Mouse (Mus musculus): Measurements from ENCODE around the gene Lrrc59.

Gene Lrrc59

GRCm38 (mm10) chr11:94629199-94629883 is at the start of gene Lrrc59:
Gene Lrrc59 (plus strand): TSS chr11:94629767.
- peak; percentile 85 to 93 for DNase-seq (ENCODE audit: low read depth in 1 of 2, low spot score in 2 of 2)

GRCm38 (mm10) chr11:94580111-94580740 is 49.3 kb upstream of the Lrrc59 start:
- DNase-seq (ENCODE audit: low read depth in 1 of 2, low spot score in 2 of 2) = no peak

DNA sequence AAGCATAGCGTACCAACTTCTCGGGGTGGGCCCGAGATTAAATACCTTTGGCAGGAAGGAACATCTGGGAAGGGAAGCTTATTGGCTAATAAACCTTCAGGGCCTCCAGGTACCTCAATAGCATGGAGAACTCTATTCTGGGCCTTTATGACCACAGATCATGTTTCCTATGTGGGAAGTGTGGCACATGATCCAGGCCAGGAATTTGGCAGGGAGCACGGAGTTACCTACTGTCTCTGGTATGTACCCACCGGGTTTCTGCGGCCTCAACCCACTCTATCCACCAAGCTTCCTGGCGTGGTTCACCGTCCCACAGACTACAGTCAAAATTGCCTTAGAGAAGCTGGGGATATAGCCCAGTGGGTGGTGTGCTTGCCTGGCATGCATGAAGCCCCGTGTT is 44.5 kb upstream of the Lrrc59 start:
- no peak for DNase-seq (ENCODE audit: low read depth in 1 of 2, low spot score in 2 of 2)

DNA sequence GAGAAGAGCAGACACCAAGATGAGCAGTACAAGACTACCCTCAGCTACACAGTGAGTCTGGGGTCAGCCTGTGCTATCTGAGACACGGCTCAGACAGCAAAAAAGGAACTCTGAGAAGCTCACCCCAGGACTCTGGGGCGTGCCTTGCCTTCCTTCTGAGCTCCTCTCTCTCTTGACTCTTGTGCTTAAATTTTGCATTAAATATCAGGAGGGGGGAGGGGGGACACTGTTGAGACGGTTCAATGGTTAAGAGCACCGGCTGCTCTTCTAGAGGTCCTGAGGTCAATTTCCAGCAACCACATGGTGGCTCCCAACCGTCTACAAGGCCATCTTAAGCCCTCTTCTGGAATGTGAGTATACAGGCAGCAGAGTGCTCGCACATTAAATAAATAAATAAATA is 42.1 kb upstream of the Lrrc59 start:
- DNase-seq (ENCODE audit: low read depth in 1 of 2, low spot score in 2 of 2) = no peak

DNA sequence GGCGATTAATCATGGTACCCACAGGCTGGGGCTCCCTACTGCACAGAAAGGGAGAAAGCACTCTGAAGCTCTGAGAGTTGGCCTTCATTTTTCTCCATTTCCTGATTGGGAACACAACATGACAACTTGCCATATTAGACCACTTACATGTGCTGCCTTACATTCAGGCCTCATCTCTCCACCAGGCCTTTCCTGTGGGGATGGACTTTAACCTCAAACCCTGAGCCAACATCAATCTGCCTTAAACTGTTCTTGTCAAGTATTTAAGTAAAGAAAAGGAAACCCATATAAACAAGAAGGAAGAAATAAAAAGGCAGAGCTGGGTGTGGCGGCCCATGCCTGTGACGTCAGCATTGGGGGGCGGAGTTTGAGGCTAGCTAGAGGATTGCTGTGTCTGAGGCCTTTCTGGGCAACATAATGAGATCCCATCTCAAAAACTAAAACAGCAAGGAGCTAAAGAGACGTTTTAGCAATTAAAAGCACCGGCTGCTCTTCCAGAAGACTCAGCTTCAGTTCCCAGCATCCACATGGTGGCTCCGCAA is 33.2 kb upstream of the Lrrc59 start:
- DNase-seq (ENCODE audit: low read depth in 1 of 2, low spot score in 2 of 2) = peak; percentile 38 to 62

DNA sequence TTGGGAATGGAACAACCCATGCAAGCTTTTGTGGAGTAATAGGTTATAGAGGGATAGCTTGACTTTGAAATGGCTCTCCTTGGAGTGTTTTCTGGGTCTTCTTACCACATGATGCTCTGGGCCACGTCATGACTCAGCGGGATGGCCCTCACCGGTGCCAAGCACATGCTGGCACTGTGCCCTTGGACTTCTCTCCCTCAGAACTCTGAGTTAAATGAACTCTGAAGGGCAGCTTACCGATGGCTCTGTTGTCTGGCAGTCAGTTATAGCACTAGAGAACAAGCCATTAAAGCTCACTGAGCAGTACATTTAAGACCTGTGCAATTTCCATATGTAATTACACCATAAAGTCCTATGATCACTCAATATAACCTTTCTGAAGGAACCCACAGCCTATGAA is 32.2 kb upstream of the Lrrc59 start:
- DNase-seq (ENCODE audit: low read depth in 1 of 2, low spot score in 2 of 2) = no peak

- no peak for DNase-seq (ENCODE audit: low read depth in 1 of 2, low spot score in 2 of 2)
Observed at GRCm38 (mm10) chr11:94598437-94599120, 31.0 kb upstream of the Lrrc59 start.

DNA sequence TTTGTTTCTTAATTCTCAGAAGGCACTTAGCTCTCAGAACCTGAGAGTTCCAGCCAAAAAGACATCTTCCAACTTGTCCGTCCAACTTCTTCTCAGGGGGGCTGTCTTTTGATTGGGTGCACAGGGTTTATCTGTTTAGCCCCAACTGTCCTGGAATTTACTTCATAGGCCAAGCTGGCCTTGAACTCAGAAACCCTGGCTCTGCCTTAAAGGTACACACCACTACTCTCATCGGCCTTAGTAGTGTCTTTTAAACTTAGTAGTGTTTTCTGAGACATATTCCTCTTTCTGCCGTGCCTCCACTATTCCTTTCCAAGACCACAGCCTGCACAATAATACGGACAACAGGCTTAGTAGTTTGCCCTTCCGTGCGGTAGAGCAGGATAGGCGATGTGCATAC is 29.1 kb upstream of the Lrrc59 start:
- DNase-seq (ENCODE audit: low read depth in 1 of 2, low spot score in 2 of 2) = no peak

GRCm38 (mm10) chr11:94601321-94602281 is 28.0 kb upstream of the Lrrc59 start, which contains the start of gene Acsf2:
Gene Acsf2 (minus strand): TSS chr11:94601871.
- peak in 1 of 2 experiments; percentile 42 for DNase-seq (ENCODE audit: low read depth in 1 of 2, low spot score in 2 of 2)

GRCm38 (mm10) chr11:94602356-94602955 is 27.1 kb upstream of the Lrrc59 start:
- no peak for DNase-seq (ENCODE audit: low read depth in 1 of 2, low spot score in 2 of 2)

DNA sequence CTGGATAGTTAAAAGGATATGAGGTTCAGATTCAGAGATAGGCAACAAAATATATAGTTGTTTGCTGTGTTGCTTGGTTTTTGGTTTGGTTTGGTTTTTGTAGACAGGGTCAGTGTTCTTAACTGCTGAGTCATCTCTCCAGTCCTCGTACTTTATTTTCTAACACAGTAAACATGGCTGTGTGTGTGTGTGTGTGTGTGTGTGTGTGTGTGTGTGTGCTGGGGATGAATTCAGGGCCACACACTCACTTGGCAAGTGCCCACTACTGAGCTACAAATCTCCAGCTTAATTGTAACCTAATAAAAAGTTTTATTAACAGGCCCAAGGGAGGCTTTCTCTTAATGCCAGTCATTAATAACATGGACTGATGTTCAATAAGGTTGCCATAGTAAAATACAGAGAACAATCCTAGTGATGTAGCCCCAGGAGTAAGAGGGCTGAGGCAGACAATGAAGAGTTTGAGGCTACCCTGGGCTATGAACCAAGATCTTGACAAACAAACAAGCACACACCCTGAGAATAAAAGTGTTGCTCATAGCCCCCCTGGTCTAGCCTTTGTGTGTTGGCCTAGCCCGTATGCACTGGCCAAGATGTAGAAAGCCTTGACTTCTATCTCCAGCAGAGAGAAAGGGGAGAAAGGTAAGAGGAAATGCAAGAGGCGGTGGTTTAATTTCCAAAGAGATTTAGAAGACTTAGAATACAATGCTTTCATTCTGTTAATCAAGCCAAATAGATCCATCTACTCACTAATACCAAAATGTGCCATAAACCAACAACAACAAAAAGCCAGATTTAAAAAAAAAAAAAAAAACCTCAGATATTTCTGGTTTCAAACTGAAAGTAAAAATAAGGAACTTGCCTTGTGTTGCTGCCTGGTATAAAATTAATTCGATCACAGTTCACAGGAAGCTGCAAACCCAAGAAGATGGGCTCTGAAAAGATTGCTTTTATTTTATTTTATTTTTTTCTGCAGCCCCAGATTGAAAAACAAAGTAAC is 18.5 kb upstream of the Lrrc59 start:
- DNase-seq (ENCODE audit: low read depth in 1 of 2, low spot score in 2 of 2) = no peak

- no peak for DNase-seq (ENCODE audit: low read depth in 1 of 2, low spot score in 2 of 2)
Observed at GRCm38 (mm10) chr11:94614603-94615002, 15.0 kb upstream of the Lrrc59 start.

DNA sequence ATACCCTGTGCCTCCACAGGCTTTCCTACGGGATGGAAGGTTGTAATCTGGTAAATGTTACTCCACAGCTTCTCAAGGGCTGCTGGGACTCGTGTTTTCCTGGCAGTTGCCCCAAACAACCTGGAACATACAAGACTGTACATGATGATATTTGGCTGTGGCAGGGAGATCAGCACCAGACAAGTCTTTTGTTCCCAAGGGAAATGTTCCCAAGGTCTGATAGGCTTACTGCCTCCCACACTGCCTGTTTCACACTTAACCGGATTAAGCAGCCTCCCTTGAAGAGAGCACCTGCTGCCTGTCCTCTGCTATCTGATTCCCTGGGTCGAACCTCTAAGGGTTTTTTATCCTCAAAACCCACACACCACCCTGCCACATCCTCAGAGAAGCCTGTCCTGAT is 14.1 kb upstream of the Lrrc59 start:
- no peak for DNase-seq (ENCODE audit: low read depth in 1 of 2, low spot score in 2 of 2)

- DNase-seq (ENCODE audit: low read depth in 1 of 2, low spot score in 2 of 2) = no peak
Observed at GRCm38 (mm10) chr11:94617646-94618045, 11.9 kb upstream of the Lrrc59 start.

GRCm38 (mm10) chr11:94620766-94621457 is 8.7 kb upstream of the Lrrc59 start:
- DNase-seq (ENCODE audit: low read depth in 1 of 2, low spot score in 2 of 2) = no peak

DNA sequence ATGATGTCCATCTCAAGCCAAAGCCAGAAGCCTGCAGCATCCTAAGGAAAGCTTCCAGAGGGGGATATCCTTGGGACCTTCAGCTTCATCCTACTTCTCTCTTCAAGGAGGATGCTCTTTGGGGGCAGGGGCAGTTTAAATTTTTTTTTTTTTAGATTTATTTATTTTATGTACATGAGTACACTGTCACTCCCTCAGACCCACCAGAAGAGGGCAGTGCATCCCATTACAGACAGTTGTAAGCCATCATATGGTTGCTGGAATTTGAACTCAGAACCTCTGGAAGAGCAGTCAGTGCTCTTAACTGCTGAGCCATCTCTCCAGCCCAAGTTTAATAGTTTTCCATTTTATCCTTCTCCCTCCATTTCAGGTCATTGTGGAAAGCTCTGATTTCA is 8.1 kb upstream of the Lrrc59 start:
- no peak for DNase-seq (ENCODE audit: low read depth in 1 of 2, low spot score in 2 of 2)

DNA sequence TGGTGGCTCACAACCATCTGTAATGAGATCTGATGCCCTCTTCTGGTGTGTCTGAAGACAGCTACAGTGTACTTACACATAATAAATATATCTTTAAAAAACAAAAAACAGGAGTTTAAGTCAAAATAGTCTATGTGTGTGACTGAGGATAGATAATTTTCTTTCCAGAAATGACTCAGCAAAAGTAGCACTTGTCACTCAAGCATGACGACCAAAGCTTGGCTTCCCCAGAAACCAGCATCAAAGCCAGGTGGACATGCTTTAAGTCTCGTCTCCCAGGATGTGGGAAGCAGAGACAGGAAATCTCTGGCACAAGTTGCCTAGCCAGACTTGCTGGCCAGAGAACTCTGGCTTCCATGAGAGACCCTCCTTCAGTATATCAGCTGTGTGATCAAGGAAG is 7.4 kb upstream of the Lrrc59 start:
- no peak for DNase-seq (ENCODE audit: low read depth in 1 of 2, low spot score in 2 of 2)

DNA sequence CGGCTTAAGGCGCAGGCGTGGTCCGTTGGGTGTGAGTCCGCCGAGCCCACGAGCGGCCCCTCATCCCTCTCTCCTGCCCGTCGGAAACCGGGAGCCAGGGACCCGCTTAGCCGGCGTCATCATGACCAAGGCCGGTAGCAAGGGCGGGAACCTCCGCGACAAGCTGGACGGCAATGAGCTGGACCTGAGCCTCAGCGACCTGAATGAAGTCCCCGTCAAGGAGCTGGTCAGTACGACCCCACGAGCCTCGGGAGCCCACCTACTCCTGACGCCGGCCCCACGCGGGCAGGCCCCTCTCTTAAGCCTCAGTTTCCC is 274 bp downstream of the Lrrc59 start:
- peak in 1 of 2 experiments; percentile 16 for DNase-seq (ENCODE audit: low read depth in 1 of 2, low spot score in 2 of 2)

All from monocyte, adult 2 months (primary cell).